Mouse (Mus musculus) thymus, adult 2 months (tissue): ENCODE data around the gene Ncan.

ENCODE experiments used
- CTCF ChIP-seq: fragments of 200-500 bp; IDR thresholded peaks from 2 replicates; pipeline ENCODE4 v1.5.1; 2012; ENCODE audit warnings: mild to moderate bottlenecking, control low read depth, low read length, moderate library complexity, borderline replicate concordance; ENCODE audit not compliant: control insufficient read depth, poor library complexity, insufficient read depth; ENCODE audit errors: extremely low read depth
- POLR2A ChIP-seq: fragments of 200-500 bp; IDR thresholded peaks from 2 replicates; pipeline ENCODE4 v1.6.1; 2012; ENCODE audit warnings: mild to moderate bottlenecking, low read length, control low read depth, moderate library complexity; ENCODE audit not compliant: control insufficient read depth, poor library complexity, insufficient read depth; ENCODE audit errors: extremely low read depth

- TF ChIP-seq POLR2A (no peak), CTCF (no peak)
These were observed 19.3 kb upstream of the Ncan start for GRCm38 (mm10) chr8:70139981-70140380.
